Mouse (Mus musculus) forebrain, embryonic 11.5 days (tissue): ENCODE data around the gene Fbxl21. TPM values are rescaled to one million over a fixed set of nuclear protein-coding genes. Genes with fewer than 3 reads are reported as not detected.

Source experiments
- ATAC-seq: fragments of 200-750 bp; cut with Nextera tagmentation; replicated peaks from 2 replicates; pipeline ENCODE4 v1.8.0; 2017; ENCODE audit warnings: moderate TSS enrichment; ENCODE audit not compliant: low FRiP score
- DNase-seq: peaks from one replicate; pipeline ENCODE4 v3.0.0-alpha.2; 2017; ENCODE audit warnings: low spot score
- H3K27ac ChIP-seq: fragments of 300-500 bp; sonication (generic); 2 replicates; pipeline ENCODE4 v1.5.1; 2014; ENCODE audit warnings: low read depth, low read length
- H3K27me3 ChIP-seq: fragments of 300-500 bp; sonication (generic); 2 replicates; pipeline ENCODE4 v1.6.1; 2014; ENCODE audit warnings: mild to moderate bottlenecking, low read length, mixed read lengths; ENCODE audit not compliant: control insufficient read depth, insufficient read depth
- H3K36me3 ChIP-seq: fragments of 300-500 bp; sonication (generic); 2 replicates; pipeline ENCODE4 v1.6.1; 2014; ENCODE audit warnings: mild to moderate bottlenecking, low read length, moderate library complexity, mixed read lengths; ENCODE audit not compliant: control insufficient read depth, insufficient read depth
- H3K4me1 ChIP-seq: fragments of 300-500 bp; sonication (generic); replicated peaks from 2 replicates; pipeline ENCODE4 v1.6.1; 2014; ENCODE audit warnings: low read length, mixed read lengths; ENCODE audit not compliant: control insufficient read depth, insufficient read depth
- H3K4me2 ChIP-seq: fragments of 300-500 bp; sonication (generic); 2 replicates; pipeline ENCODE4 v1.6.1; 2014; ENCODE audit warnings: low read depth, mild to moderate bottlenecking, low read length, moderate library complexity, mixed read lengths; ENCODE audit not compliant: severe bottlenecking
- H3K4me3 ChIP-seq: fragments of 300-500 bp; sonication (generic); 2 replicates; pipeline ENCODE4 v1.5.1; 2014; ENCODE audit warnings: low read depth, low read length
- H3K9ac ChIP-seq: fragments of 300-500 bp; sonication (generic); 2 replicates; pipeline ENCODE4 v1.6.1; 2014; ENCODE audit warnings: low read length
- H3K9me3 ChIP-seq: fragments of 300-500 bp; sonication (generic); 2 replicates; pipeline ENCODE4 v1.6.1; 2016; ENCODE audit warnings: low read length, mixed read lengths; ENCODE audit not compliant: control insufficient read depth
- WGBS: fragments of 180-500 bp; shearing (Covaris S2); extraction: QIAGEN DNeasy Blood & Tissue Kit; methylation state at CpG from one replicate; pipeline ENCODE4 v1.1.7; 2014; 5-methylcytosine and 5-hydroxymethylcytosine counted together
- polyA plus RNA-seq: library from polyadenylated mRNA; unstranded; fragments of >200 nt; fragmentation: Nextera tagmentation; extraction: Ambion mirVana; gene quantifications from 2 replicates; pipeline ENCODE4 v1.2.1, GENCODE M21; 2014

Fbxl21 gene
- polyA plus RNA-seq, 1 experiment from 2014 or later, result 2.2 TPM

DNA sequence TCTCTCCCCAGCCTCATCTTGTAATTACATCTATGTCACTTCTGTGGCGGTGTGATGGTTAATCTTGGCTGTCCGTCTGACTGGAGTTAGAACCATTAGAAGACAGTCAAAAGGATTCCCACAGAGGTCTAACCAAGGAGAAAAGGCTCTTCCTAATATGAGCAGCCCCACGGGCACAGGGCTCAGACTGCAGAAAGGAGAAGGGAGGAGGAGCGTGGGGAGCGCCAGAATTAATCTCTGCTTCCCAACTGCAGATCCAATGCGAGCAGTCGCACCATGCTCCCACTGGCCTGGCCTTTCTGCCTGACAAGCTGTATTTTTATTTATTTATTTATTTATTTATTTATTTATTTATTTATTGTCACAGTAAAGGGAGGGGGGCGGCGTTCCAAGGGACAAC is 21.5 kb downstream of the Fbxl21 start:
- H3K27ac ChIP-seq, result no peak overlapping the region
- H3K27me3 ChIP-seq, result no peaks in the 10 kb centered on the region
- H3K4me2 ChIP-seq, result no peak overlapping the region
- no peaks in the 10 kb centered on the region for H3K36me3 ChIP-seq
- no peaks in the 10 kb centered on the region for H3K4me1 ChIP-seq
- no peak for ATAC-seq
- 72% methylated on average over 9 of the region's 9 CpGs for WGBS
- H3K4me3 ChIP-seq, result no peak overlapping the region
- H3K9me3 ChIP-seq, result no peaks in the 10 kb centered on the region
- H3K9ac ChIP-seq, result no peak overlapping the region
- no peak for DNase-seq

DNA sequence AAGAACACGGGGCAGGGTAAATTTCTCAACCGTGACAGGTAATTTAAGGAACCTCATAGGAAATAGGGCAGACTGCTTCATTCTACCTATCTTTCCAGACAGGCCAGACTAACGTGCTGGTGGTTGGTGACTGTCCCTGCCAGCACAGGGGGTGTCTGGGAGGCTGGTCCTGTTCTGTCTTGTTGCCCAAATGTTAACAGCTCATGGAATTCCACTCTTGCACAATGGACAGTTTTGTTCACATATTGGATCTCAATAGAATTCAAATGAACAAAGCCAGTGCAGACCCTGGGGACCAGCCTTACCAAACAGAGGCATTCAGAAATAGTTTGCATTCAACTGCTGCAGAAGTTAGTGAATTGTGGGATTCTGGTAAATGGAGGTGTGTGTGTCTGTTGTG is 22.7 kb downstream of the Fbxl21 start:
- Histone ChIP-seq H3K4me2 (no peak overlapping the region), H3K9ac (no peak overlapping the region), H3K36me3 (no peaks in the 10 kb centered on the region), H3K27me3 (no peaks in the 10 kb centered on the region), H3K27ac (no peak overlapping the region), H3K9me3 (no peaks in the 10 kb centered on the region), H3K4me3 (no peak overlapping the region), H3K4me1 (no peaks in the 10 kb centered on the region)
- no peak for DNase-seq
- no peak for ATAC-seq
- WGBS, result 56% methylated on average over 3 of the region's 3 CpGs

GRCm38 (mm10) chr13:56548401-56548800 is 26.1 kb downstream of the Fbxl21 start, which contains the start of gene Lect2:
Gene Lect2, minus strand, starts transcription at chr13:56548502.
- Histone ChIP-seq H3K36me3 (no peaks in the 10 kb centered on the region), H3K4me1 (no peaks in the 10 kb centered on the region), H3K9ac (no peak within 1 kb of the TSS), H3K4me3 (no peak within 1 kb of the TSS), H3K27me3 (no peaks in the 10 kb centered on the region), H3K27ac (no peak within 1 kb of the TSS), H3K4me2 (no peak within 1 kb of the TSS), H3K9me3 (no peaks in the 10 kb centered on the region)
- 88% methylated on average over 9 of the region's 9 CpGs for WGBS
- ATAC-seq (no peak), DNase-seq (no peak)

- Histone ChIP-seq H3K36me3 (no peaks in the 10 kb centered on the region), H3K9me3 (no peaks in the 10 kb centered on the region), H3K27ac (no peak overlapping the region), H3K4me2 (no peak overlapping the region), H3K4me3 (no peak overlapping the region), H3K27me3 (no peaks in the 10 kb centered on the region), H3K4me1 (no peaks in the 10 kb centered on the region; the same call in 1 of the 2 replicates), H3K9ac (no peak overlapping the region)
- 70% methylated on average over 4 of the region's 4 CpGs for WGBS
- DNase-seq (no peak), ATAC-seq (no peak)
Observed at GRCm38 (mm10) chr13:56549364-56549763, 27.1 kb downstream of the Fbxl21 start.

DNA sequence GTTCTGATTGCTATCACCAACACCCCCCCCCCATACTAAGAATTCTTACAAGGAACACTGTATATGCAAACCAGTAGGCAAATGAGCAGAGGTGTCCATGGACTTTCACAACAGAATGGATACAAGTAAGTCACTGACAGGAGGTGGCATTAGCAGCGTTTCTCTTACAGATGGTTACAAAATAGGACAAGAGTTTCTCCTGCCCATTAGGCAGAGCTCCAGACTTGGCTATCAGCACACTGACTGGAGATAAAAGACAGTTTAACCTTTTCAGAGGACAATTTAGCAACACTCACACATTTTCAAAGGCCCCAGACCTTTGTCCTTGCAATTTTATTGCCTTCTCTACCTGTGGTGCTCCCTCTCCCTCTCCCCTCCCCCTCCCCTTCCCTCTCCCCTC is 28.3 kb downstream of the Fbxl21 start:
- H3K4me3 ChIP-seq, result no peak overlapping the region
- no peak overlapping the region for H3K4me2 ChIP-seq
- DNase-seq (peak; percentile 2), ATAC-seq (no peak)
- no peaks in the 10 kb centered on the region for H3K36me3 ChIP-seq
- no peak overlapping the region for H3K9ac ChIP-seq
- no peaks in the 10 kb centered on the region for H3K9me3 ChIP-seq
- peaks cover 3% of the 10 kb centered on the region; the same call in 1 of the 2 replicates for H3K4me1 ChIP-seq
- H3K27ac ChIP-seq, result no peak overlapping the region
- WGBS, result 43% methylated on average over 1 of the region's 1 CpGs
- no peaks in the 10 kb centered on the region for H3K27me3 ChIP-seq

DNA sequence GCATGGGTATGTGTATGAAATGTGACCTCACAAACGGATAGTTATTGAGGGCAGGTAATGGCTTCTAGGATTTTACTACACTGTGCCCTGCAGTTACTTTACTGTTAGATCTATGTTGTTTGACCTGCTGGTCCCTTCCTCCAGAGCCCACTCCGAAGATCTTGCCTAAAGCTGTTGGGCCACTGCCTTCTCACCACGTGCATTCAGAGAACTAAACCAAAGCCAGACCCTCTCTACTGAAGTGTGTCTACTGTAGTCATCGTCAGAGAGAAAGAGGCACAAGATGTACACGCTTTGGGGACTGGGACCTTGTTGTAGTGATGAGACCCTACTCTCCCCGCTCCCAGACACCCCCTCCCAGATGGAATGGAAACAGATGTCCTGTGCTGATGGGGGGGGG is 29.4 kb downstream of the Fbxl21 start:
- Histone ChIP-seq H3K4me3 (no peak overlapping the region), H3K4me2 (no peak overlapping the region), H3K27me3 (no peaks in the 10 kb centered on the region), H3K4me1 (peaks cover 3% of the 10 kb centered on the region; the same call in 1 of the 2 replicates), H3K36me3 (no peaks in the 10 kb centered on the region), H3K27ac (no peak overlapping the region), H3K9me3 (no peaks in the 10 kb centered on the region), H3K9ac (no peak overlapping the region)
- ATAC-seq (no peak), DNase-seq (peak; percentile 32)
- 87% methylated on average over 6 of the region's 6 CpGs for WGBS

DNA sequence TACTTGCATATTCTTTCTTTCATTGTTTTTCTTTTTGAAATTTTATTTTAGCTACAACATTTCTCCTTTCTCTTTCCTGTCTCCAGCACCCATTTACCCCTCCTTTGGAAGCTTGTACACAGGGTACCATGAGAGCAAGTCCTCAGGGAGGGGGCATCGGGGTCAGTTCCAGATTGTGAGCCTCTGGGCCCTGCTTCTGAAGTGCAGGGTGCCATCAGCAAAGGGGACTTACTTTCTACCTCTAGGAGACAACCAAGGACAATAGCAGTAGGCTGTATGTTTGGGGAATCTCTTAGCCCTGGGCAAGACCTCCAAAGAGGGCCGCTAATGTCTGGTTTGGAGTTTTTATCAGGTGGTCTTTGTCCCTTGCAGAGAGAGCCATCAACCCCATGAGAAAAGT is 31.7 kb downstream of the Fbxl21 start:
- ATAC-seq, result no peak
- H3K4me1 ChIP-seq, result peaks cover 3% of the 10 kb centered on the region; the same call in 1 of the 2 replicates
- H3K9me3 ChIP-seq, result no peaks in the 10 kb centered on the region
- no peak overlapping the region for H3K4me3 ChIP-seq
- H3K4me2 ChIP-seq, result no peak overlapping the region
- DNase-seq, result peak; percentile 29
- WGBS, result 43% methylated on average over 2 of the region's 2 CpGs
- no peaks in the 10 kb centered on the region for H3K27me3 ChIP-seq
- H3K27ac ChIP-seq, result no peak overlapping the region
- no peak overlapping the region for H3K9ac ChIP-seq
- H3K36me3 ChIP-seq, result no peaks in the 10 kb centered on the region

- Histone ChIP-seq H3K4me1 (peaks cover 3% of the 10 kb centered on the region; the same call in 1 of the 2 replicates), H3K4me3 (no peak overlapping the region), H3K4me2 (no peak overlapping the region), H3K9ac (no peak overlapping the region), H3K9me3 (no peaks in the 10 kb centered on the region), H3K27me3 (no peaks in the 10 kb centered on the region), H3K36me3 (no peaks in the 10 kb centered on the region), H3K27ac (no peak overlapping the region)
- 7% methylated on average over 2 of the region's 2 CpGs for WGBS
- ATAC-seq (0 out of 2 replicates have a peak, but pooled peaks have one; percentile 12), DNase-seq (peak; percentile 80)
Observed at GRCm38 (mm10) chr13:56554409-56554808, 32.1 kb downstream of the Fbxl21 start.

DNA sequence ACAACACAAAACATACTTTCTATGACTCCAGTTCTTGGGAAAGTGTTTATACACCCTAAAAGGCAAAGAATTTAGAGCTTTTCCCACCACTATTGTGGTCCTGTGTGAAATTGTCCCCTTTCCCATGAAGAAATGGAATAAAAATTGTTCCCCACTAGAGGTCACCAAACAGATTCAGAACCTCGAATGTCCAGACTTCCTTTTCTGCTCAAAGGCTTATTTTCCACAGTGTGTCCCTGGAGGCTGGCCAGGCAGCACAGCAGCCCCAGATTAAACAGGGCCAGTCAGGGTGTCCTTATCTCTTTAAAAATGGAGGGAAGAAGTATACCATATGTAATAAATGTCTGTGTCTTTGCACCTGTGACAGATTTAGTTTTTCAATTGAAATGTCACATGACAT is 33.7 kb downstream of the Fbxl21 start:
- H3K27ac ChIP-seq, result no peak overlapping the region
- 20% methylated on average over 1 of the region's 1 CpGs for WGBS
- DNase-seq, result no peak

More for the DNA sequence above, 33.7 kb downstream of the Fbxl21 start:
- Histone ChIP-seq H3K4me3 (no peak overlapping the region), H3K4me2 (no peak overlapping the region), H3K27me3 (no peaks in the 10 kb centered on the region), H3K4me1 (peaks cover 3% of the 10 kb centered on the region; the same call in 1 of the 2 replicates), H3K9me3 (no peaks in the 10 kb centered on the region), H3K9ac (no peak overlapping the region), H3K36me3 (no peaks in the 10 kb centered on the region)
- ATAC-seq, result no peak
